Mouse (Mus musculus): ENCODE data around the gene Tap2.

Tap2 gene

GRCm38 (mm10) chr17:34194723-34195122 lies 8.6 kb upstream of the Tap2 start:
- in situ Hi-C loops (cut with MboI; ENCODE audit: low sequenced_read_pairs): no loop called here

GRCm38 (mm10) chr17:34196491-34196890 lies 6.8 kb upstream of the Tap2 start:
- in situ Hi-C loops (cut with MboI; ENCODE audit: low sequenced_read_pairs): no loop called here

GRCm38 (mm10) chr17:34196941-34197894 lies 6.1 kb upstream of the Tap2 start, which contains the start of gene Psmb8:
Psmb8 (plus strand) TSS chr17:34197721.
- in situ Hi-C loops (cut with MboI; ENCODE audit: low sequenced_read_pairs): no loop called here

GRCm38 (mm10) chr17:34197904-34198520 lies 5.3 kb upstream of the Tap2 start:
- in situ Hi-C loops (cut with MboI; ENCODE audit: low sequenced_read_pairs): no loop called here

GRCm38 (mm10) chr17:34198521-34198912 lies 4.8 kb upstream of the Tap2 start:
- in situ Hi-C loops (cut with MboI; ENCODE audit: low sequenced_read_pairs): no loop called here

- in situ Hi-C loops (cut with MboI; ENCODE audit: low sequenced_read_pairs): no loop called here
These were observed 4.2 kb upstream of the Tap2 start for GRCm38 (mm10) chr17:34199050-34199619.

GRCm38 (mm10) chr17:34200047-34200446 lies 3.3 kb upstream of the Tap2 start:
- in situ Hi-C loops (cut with MboI; ENCODE audit: low sequenced_read_pairs): no loop called here

- in situ Hi-C loops (cut with MboI; ENCODE audit: low sequenced_read_pairs): no loop called here
These were observed 2.4 kb upstream of the Tap2 start for GRCm38 (mm10) chr17:34200772-34201505.

GRCm38 (mm10) chr17:34201506-34202055 lies 1.7 kb upstream of the Tap2 start:
- in situ Hi-C loops (cut with MboI; ENCODE audit: low sequenced_read_pairs): no loop called here

- in situ Hi-C loops (cut with MboI; ENCODE audit: low sequenced_read_pairs): no loop called here
These were observed 426 bp upstream of the Tap2 start for GRCm38 (mm10) chr17:34202760-34203442.

- in situ Hi-C loops (cut with MboI; ENCODE audit: low sequenced_read_pairs): no loop called here
These were observed 1.1 kb downstream of the Tap2 start for GRCm38 (mm10) chr17:34204303-34205010.

GRCm38 (mm10) chr17:34205021-34205745 lies 1.9 kb downstream of the Tap2 start:
- in situ Hi-C loops (cut with MboI; ENCODE audit: low sequenced_read_pairs): no loop called here

- in situ Hi-C loops (cut with MboI; ENCODE audit: low sequenced_read_pairs): no loop called here
These were observed 2.4 kb downstream of the Tap2 start for GRCm38 (mm10) chr17:34205746-34206176.

GRCm38 (mm10) chr17:34206731-34207130 lies 3.4 kb downstream of the Tap2 start:
- in situ Hi-C loops (cut with MboI; ENCODE audit: low sequenced_read_pairs): no loop called here

- in situ Hi-C loops (cut with MboI; ENCODE audit: low sequenced_read_pairs): no loop called here
These were observed 4.1 kb downstream of the Tap2 start for GRCm38 (mm10) chr17:34207456-34207855.

- in situ Hi-C loops (cut with MboI; ENCODE audit: low sequenced_read_pairs): no loop called here
These were observed 4.5 kb downstream of the Tap2 start for GRCm38 (mm10) chr17:34207866-34208265.

GRCm38 (mm10) chr17:34208421-34208820 lies 5.1 kb downstream of the Tap2 start:
- in situ Hi-C loops (cut with MboI; ENCODE audit: low sequenced_read_pairs): no loop called here

GRCm38 (mm10) chr17:34209680-34210079 lies 6.4 kb downstream of the Tap2 start:
- in situ Hi-C loops (cut with MboI; ENCODE audit: low sequenced_read_pairs): no loop called here

GRCm38 (mm10) chr17:34210599-34210998 lies 7.3 kb downstream of the Tap2 start:
- in situ Hi-C loops (cut with MboI; ENCODE audit: low sequenced_read_pairs): no loop called here
